Mouse (Mus musculus) neural tube, embryonic 12.5 days (tissue): ENCODE data around the gene Kirrel. TPM values are rescaled to one million over a fixed set of nuclear protein-coding genes. Genes with fewer than 3 reads are reported as not detected.

Experiments
- ATAC-seq: fragments of 200-750 bp; cut with Nextera tagmentation; 2 replicates; pipeline ENCODE4 v1.8.0; 2017; ENCODE audit warnings: low read depth, mild to moderate bottlenecking, moderate TSS enrichment, moderate library complexity; ENCODE audit not compliant: low FRiP score
- H3K27ac ChIP-seq: fragments of 300-500 bp; sonication (generic); 2 replicates; pipeline ENCODE4 v1.5.1; 2016
- H3K27me3 ChIP-seq: fragments of 300-500 bp; sonication (generic); replicated peaks from 2 replicates; pipeline ENCODE4 v1.6.1; 2016; ENCODE audit warnings: mild to moderate bottlenecking
- H3K36me3 ChIP-seq: fragments of 300-500 bp; sonication (generic); 2 replicates; pipeline ENCODE4 v1.6.1; 2016; ENCODE audit warnings: mild to moderate bottlenecking
- H3K4me1 ChIP-seq: fragments of 300-500 bp; sonication (generic); 2 replicates; pipeline ENCODE4 v1.6.1; 2016
- H3K4me2 ChIP-seq: fragments of 300-500 bp; sonication (generic); replicated peaks from 2 replicates; pipeline ENCODE4 v1.6.1; 2016; ENCODE audit warnings: mild to moderate bottlenecking
- H3K4me3 ChIP-seq: fragments of 300-500 bp; sonication (generic); 2 replicates; pipeline ENCODE4 v1.5.1; 2016
- H3K9ac ChIP-seq: fragments of 300-500 bp; sonication (generic); 2 replicates; pipeline ENCODE4 v1.6.1; 2016; ENCODE audit warnings: mild to moderate bottlenecking
- H3K9me3 ChIP-seq: fragments of 300-500 bp; sonication (generic); 2 replicates; pipeline ENCODE4 v1.6.1; 2016; ENCODE audit warnings: mild to moderate bottlenecking
- WGBS: fragments of 180-500 bp; shearing (Covaris S2); methylation state at CpG from one replicate; pipeline ENCODE4 v1.1.7; 2016; 5-methylcytosine and 5-hydroxymethylcytosine counted together
- polyA plus RNA-seq: library from polyadenylated mRNA; unstranded; fragments of >200 nt; fragmentation: Nextera tagmentation; extraction: Ambion mirVana; gene quantifications from 2 replicates; pipeline ENCODE4 v1.2.1, GENCODE M21; 2016

The Kirrel gene
- polyA plus RNA-seq: 12.9 and 13.2 TPM in 2 replicates

DNA sequence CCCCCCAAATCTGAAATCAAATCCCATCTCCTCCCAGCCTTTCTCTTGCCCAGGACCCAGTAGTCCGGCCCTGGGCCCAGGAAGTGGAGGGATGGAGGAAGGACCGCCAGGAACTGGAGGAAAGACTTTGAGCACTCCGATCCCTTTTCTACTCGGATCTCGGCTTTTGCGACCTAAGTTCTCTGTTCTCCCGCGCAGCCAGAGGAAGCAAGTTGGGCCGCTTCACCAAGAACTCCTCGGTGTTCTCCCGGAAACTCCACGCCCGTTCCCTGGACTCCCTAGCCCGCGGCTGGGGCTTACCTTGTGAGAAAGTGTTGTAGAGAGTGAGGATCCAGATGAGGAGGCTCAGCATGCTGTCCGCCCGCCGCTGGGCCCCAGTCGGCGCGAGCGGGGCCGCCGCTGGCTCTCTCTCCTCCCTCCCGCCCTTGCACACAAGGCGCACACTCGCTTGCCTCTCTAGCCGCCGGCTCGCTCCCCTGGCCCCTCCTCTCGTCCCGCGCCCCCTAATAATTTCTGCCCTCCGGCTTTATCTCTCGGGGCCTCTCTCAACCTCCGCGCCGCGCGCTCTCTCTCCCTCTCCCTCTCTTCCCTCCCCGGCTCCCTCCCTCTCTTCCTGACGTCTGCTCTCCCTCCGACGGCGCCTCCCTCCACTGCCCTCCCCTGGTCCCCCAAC is at the start of gene Kirrel:
TSS of gene Kirrel (minus strand) at position 652 of the 673 bp plus-strand sequence.
- Histone ChIP-seq H3K4me2 (peak within 1 kb of the TSS; percentile 82), H3K9me3 (no peaks in the 10 kb centered on the region), H3K27me3 (no peaks in the 10 kb centered on the region), H3K27ac (peak within 1 kb of the TSS; percentile 74), H3K4me1 (peaks cover 45% of the 10 kb centered on the region), H3K4me3 (peak within 1 kb of the TSS; percentile 64), H3K9ac (peak within 1 kb of the TSS; percentile 75), H3K36me3 (no peaks in the 10 kb centered on the region)
- under 1% methylated on average over 45 of the region's 45 CpGs for WGBS
- ATAC-seq: peak; percentile 83

- 89% methylated on average over 4 of the region's 4 CpGs for WGBS
- no peaks in the 10 kb centered on the region for H3K36me3 ChIP-seq
Measured at GRCm38 (mm10) chr3:87223636-87224035, 49.1 kb upstream of the Kirrel start.

GRCm38 (mm10) chr3:87222346-87222745 is 47.8 kb upstream of the Kirrel start:
- Histone ChIP-seq H3K9me3 (no peaks in the 10 kb centered on the region), H3K4me3 (no peak overlapping the region), H3K4me2 (no peak overlapping the region), H3K27ac (no peak overlapping the region), H3K4me1 (no peaks in the 10 kb centered on the region), H3K27me3 (no peaks in the 10 kb centered on the region), H3K36me3 (no peaks in the 10 kb centered on the region), H3K9ac (no peak overlapping the region)
- WGBS: 92% methylated on average over 5 of the region's 5 CpGs
- ATAC-seq: no peak

More at GRCm38 (mm10) chr3:87223636-87224035, 49.1 kb upstream of the Kirrel start:
- H3K4me1 ChIP-seq: no peaks in the 10 kb centered on the region
- no peak overlapping the region for H3K4me3 ChIP-seq
- no peak for ATAC-seq
- H3K27me3 ChIP-seq: no peaks in the 10 kb centered on the region
- H3K27ac ChIP-seq: no peak overlapping the region
- H3K9ac ChIP-seq: no peak overlapping the region
- no peak overlapping the region for H3K4me2 ChIP-seq
- no peaks in the 10 kb centered on the region for H3K9me3 ChIP-seq

DNA sequence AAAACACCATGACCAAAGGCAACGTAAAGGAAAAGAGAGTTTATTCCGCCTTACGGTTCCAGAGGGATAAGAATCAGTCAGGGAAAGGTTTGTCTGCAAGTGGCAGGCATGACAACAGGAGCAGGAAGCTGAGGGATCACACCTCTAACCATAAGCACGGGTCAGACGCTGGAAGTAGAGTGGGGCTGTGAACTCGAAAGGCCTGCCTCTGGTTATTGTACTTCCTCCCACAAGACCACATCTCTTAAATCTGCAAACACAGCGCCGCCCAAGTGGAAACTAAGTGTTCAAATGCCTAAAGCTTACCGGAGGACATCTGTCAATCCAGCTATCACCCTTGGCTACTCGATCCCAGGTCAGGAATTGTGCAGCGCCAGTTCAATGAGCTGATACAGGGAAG is 40.6 kb upstream of the Kirrel start:
- no peak for ATAC-seq

DNA sequence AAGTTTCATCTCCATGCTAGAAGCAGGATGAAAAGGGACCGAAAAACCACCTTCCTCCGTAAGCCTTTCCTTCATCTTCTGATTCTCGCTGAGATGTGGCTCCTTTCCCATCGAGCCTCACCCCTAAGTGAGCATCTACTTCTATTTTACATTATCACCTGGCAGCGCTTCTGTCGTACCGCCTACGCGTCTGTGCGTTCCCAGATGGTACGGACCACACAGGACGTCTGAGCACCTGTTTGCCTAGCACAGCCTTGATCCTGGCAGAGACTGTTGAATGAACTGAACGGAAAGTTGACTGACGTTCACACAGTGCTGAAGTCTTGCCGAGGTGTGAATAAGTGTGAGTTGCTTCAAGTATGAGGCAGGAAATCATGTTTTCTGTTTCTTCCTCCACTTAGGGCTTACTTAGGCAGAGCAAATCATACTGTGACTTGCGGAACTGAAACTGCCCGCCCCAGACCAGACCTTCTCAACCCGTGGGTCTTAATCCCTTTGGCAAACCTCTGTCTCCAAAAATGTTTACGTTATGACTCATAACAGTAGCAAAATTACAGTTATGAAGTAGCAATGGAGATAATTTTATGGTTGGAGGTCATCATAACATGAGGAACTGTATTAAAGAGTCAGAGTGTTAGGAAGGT is 39.8 kb upstream of the Kirrel start:
- no peaks in the 10 kb centered on the region for H3K9me3 ChIP-seq
- no peak overlapping the region for H3K4me2 ChIP-seq
- WGBS: 94% methylated on average over 19 of the region's 19 CpGs
- H3K27ac ChIP-seq: no peak overlapping the region
- no peak overlapping the region for H3K4me3 ChIP-seq
- H3K4me1 ChIP-seq: no peaks in the 10 kb centered on the region
- no peaks in the 10 kb centered on the region for H3K36me3 ChIP-seq
- ATAC-seq: no peak
- no peak overlapping the region for H3K9ac ChIP-seq
- no peaks in the 10 kb centered on the region for H3K27me3 ChIP-seq

More for the DNA sequence above, 40.6 kb upstream of the Kirrel start:
- Histone ChIP-seq H3K4me3 (no peak overlapping the region), H3K4me1 (no peaks in the 10 kb centered on the region), H3K4me2 (no peak overlapping the region), H3K9me3 (no peaks in the 10 kb centered on the region), H3K36me3 (no peaks in the 10 kb centered on the region), H3K27me3 (no peaks in the 10 kb centered on the region), H3K9ac (no peak overlapping the region), H3K27ac (no peak overlapping the region)
- 75% methylated on average over 11 of the region's 11 CpGs for WGBS

DNA sequence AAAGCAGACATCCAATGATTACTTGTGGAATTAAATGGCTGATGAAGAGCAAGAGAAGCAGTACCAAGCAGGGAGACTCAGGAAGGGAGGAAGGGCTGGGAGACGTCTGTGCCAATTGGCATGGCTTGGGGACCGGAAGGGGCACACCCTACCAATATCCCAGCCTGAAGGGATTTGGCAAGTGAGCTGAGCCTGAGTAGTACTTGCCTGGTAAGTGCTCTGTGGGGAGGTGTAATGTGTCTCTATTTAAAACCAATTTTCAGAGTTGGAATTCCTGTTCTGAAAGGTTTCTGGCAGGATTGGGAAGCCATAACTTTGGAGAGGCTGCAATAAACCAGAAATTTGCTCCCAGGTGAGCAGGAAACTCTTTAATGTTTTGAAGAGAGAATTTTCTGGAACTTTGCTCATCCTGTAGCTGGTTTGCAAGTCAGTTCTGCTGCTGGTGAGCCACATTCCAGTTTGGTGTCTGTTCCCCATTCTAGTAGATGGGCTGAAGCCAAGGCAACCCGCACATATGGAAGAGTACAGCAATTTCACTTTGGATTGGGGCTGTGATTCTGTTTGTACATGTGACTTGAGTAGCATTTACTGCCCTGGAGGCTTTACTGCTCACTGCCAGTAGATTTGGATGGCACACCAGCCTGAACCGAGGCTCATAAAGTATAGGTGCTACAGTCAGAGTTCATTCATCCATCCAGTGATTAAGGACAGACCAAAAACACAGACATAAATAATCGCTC is 32.0 kb upstream of the Kirrel start:
- H3K27me3 ChIP-seq: no peaks in the 10 kb centered on the region
- H3K36me3 ChIP-seq: no peaks in the 10 kb centered on the region
- no peaks in the 10 kb centered on the region for H3K9me3 ChIP-seq
- H3K27ac ChIP-seq: no peak overlapping the region
- no peak overlapping the region for H3K4me2 ChIP-seq
- no peak overlapping the region for H3K4me3 ChIP-seq
- H3K4me1 ChIP-seq: no peaks in the 10 kb centered on the region
- no peak overlapping the region for H3K9ac ChIP-seq
- WGBS: 84% methylated on average over 5 of the region's 5 CpGs
- ATAC-seq: no peak

DNA sequence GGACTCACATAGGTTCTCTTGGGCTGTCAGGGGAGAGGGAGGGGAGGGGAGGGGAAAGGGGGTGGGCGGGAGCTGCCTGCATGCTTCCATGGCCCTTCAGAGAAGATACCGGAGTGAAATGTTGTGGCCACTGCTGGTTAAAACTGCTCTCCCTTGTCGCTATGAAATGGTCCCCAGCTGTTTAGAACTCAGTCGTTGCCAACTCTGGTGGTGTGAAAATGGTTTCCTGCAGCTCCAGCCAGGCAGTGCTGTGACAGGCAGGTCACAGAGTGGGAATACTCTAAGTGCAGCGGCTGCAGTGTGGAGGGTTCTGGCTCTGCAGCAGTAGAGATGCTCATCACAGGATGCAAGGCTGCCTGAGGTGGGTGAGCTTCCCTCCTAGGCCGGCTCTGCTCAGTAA is 22.1 kb upstream of the Kirrel start:
- no peak overlapping the region for H3K4me3 ChIP-seq
- H3K27me3 ChIP-seq: no peaks in the 10 kb centered on the region
- H3K27ac ChIP-seq: no peak overlapping the region
- no peak overlapping the region for H3K4me2 ChIP-seq
- WGBS: 34% methylated on average over 6 of the region's 6 CpGs
- H3K4me1 ChIP-seq: no peaks in the 10 kb centered on the region
- no peaks in the 10 kb centered on the region for H3K36me3 ChIP-seq
- H3K9me3 ChIP-seq: no peaks in the 10 kb centered on the region
- H3K9ac ChIP-seq: no peak overlapping the region
- no peak for ATAC-seq

- no peak overlapping the region for H3K9ac ChIP-seq
- H3K4me3 ChIP-seq: no peak overlapping the region
- H3K27ac ChIP-seq: no peak overlapping the region
- no peak for ATAC-seq
- H3K4me2 ChIP-seq: no peak overlapping the region
- no peaks in the 10 kb centered on the region for H3K4me1 ChIP-seq
- no peaks in the 10 kb centered on the region for H3K9me3 ChIP-seq
- 84% methylated on average over 4 of the region's 4 CpGs for WGBS
- no peaks in the 10 kb centered on the region for H3K36me3 ChIP-seq
- no peaks in the 10 kb centered on the region for H3K27me3 ChIP-seq
Measured at GRCm38 (mm10) chr3:87195041-87195440, 20.5 kb upstream of the Kirrel start.

- Histone ChIP-seq H3K9me3 (no peaks in the 10 kb centered on the region), H3K4me2 (no peak overlapping the region), H3K27ac (no peak overlapping the region), H3K27me3 (no peaks in the 10 kb centered on the region), H3K4me3 (no peak overlapping the region), H3K36me3 (no peaks in the 10 kb centered on the region), H3K4me1 (no peaks in the 10 kb centered on the region), H3K9ac (no peak overlapping the region)
- no peak for ATAC-seq
- WGBS: 86% methylated on average over 2 of the region's 2 CpGs
Measured at GRCm38 (mm10) chr3:87194591-87194990, 20.0 kb upstream of the Kirrel start.

DNA sequence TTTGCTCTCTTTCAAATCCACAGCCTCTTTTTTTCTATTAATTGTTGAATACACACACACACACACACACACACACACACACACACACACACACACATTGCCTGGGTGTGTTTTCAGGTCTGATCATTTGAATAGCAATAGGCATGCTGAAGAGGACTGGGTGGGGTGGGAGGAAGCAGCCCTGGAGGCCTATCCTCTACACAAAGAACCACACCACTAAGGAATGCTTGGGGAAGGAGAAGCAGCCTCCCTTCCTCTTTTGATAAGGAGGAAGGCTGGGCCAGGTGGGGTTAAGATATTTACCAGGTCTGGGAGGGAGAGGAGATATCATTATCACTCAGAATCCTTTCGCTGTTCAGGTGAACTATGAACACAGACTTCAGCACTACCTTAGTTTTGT is 19.2 kb upstream of the Kirrel start:
- H3K36me3 ChIP-seq: no peaks in the 10 kb centered on the region

DNA sequence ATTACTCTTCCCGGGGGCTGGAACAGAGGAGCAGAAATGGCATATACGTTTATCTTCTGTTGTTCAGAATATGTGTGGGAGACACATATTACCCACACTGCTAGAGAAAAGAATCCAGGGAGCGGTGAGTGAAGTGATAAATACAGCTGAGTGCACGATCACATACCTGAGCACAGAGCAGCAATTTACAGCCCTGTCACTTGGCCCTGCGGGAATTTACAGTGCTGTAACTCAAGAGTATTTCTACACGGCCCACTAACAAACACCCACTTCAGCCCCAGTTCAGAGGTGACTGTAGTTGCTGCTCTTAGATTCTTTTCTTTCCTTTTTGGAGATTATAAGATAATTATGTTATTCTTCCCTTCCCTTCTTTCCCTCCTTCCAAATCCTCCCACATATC is 18.8 kb upstream of the Kirrel start:
- Histone ChIP-seq H3K4me2 (no peak overlapping the region), H3K9me3 (no peaks in the 10 kb centered on the region), H3K27ac (no peak overlapping the region), H3K4me1 (no peaks in the 10 kb centered on the region), H3K9ac (no peak overlapping the region), H3K36me3 (no peaks in the 10 kb centered on the region), H3K4me3 (no peak overlapping the region), H3K27me3 (no peaks in the 10 kb centered on the region)
- 49% methylated on average over 6 of the region's 6 CpGs for WGBS
- ATAC-seq: no peak

More for the DNA sequence above, 19.2 kb upstream of the Kirrel start:
- Histone ChIP-seq H3K4me3 (no peak overlapping the region), H3K9ac (no peak overlapping the region), H3K4me2 (no peak overlapping the region), H3K4me1 (no peaks in the 10 kb centered on the region), H3K27ac (no peak overlapping the region), H3K27me3 (no peaks in the 10 kb centered on the region), H3K9me3 (no peaks in the 10 kb centered on the region)
- no peak for ATAC-seq
- 59% methylated on average over 1 of the region's 1 CpGs for WGBS

- WGBS: 80% methylated on average over 4 of the region's 4 CpGs
Measured at GRCm38 (mm10) chr3:87176687-87177086, 2.1 kb upstream of the Kirrel start.

More at GRCm38 (mm10) chr3:87176687-87177086, 2.1 kb upstream of the Kirrel start:
- H3K9me3 ChIP-seq: no peaks in the 10 kb centered on the region
- no peak overlapping the region for H3K4me2 ChIP-seq
- peaks cover 24% of the 10 kb centered on the region for H3K4me1 ChIP-seq
- H3K27ac ChIP-seq: no peak overlapping the region
- H3K4me3 ChIP-seq: no peak overlapping the region
- H3K36me3 ChIP-seq: no peaks in the 10 kb centered on the region
- H3K27me3 ChIP-seq: no peaks in the 10 kb centered on the region
- no peak for ATAC-seq
- H3K9ac ChIP-seq: no peak overlapping the region
